Mouse (Mus musculus) midbrain, embryonic 12.5 days (tissue): Measurements from ENCODE around the gene Pde4d. TPM values are rescaled to one million over a fixed set of nuclear protein-coding genes. Genes with fewer than 3 reads are reported as not detected.

Experiments
- ATAC-seq: fragments of 200-750 bp; cut with Nextera tagmentation; 2 replicates; pipeline ENCODE4 v1.8.0; 2017; ENCODE audit warnings: low read depth, moderate TSS enrichment, moderate library complexity; ENCODE audit not compliant: low FRiP score
- H3K27ac ChIP-seq: fragments of 300-500 bp; sonication (generic); replicated peaks from 2 replicates; pipeline ENCODE4 v1.5.1; 2016; ENCODE audit warnings: mild to moderate bottlenecking
- H3K27me3 ChIP-seq: fragments of 300-500 bp; sonication (generic); 2 replicates; pipeline ENCODE4 v1.6.1; 2016; ENCODE audit warnings: mild to moderate bottlenecking
- H3K36me3 ChIP-seq: fragments of 300-500 bp; sonication (generic); 2 replicates; pipeline ENCODE4 v1.6.1; 2016
- H3K4me1 ChIP-seq: fragments of 300-500 bp; sonication (generic); 2 replicates; pipeline ENCODE4 v1.6.1; 2016
- H3K4me2 ChIP-seq: fragments of 300-500 bp; sonication (generic); replicated peaks from 2 replicates; pipeline ENCODE4 v1.6.1; 2016; ENCODE audit warnings: mild to moderate bottlenecking, moderate library complexity
- H3K4me3 ChIP-seq: fragments of 300-500 bp; sonication (generic); 2 replicates; pipeline ENCODE4 v1.5.1; 2016; ENCODE audit warnings: mild to moderate bottlenecking
- H3K9ac ChIP-seq: fragments of 300-500 bp; sonication (generic); replicated peaks from 2 replicates; pipeline ENCODE4 v1.6.1; 2016; ENCODE audit warnings: mild to moderate bottlenecking, moderate library complexity
- H3K9me3 ChIP-seq: fragments of 300-500 bp; sonication (generic); 2 replicates; pipeline ENCODE4 v1.6.1; 2016; ENCODE audit warnings: mild to moderate bottlenecking
- WGBS: fragments of 180-500 bp; shearing (Covaris S2); methylation state at CpG from one replicate; pipeline ENCODE4 v1.1.7; 2016; 5-methylcytosine and 5-hydroxymethylcytosine counted together
- polyA plus RNA-seq: library from polyadenylated mRNA; unstranded; fragments of >200 nt; fragmentation: Nextera tagmentation; extraction: Ambion mirVana; gene quantifications from 2 replicates; pipeline ENCODE4 v1.2.1, GENCODE M21; 2016

Gene Pde4d
- polyA plus RNA-seq, 1 experiment from 2014 or later, result 21.4 TPM

- ATAC-seq, result no peak
- Histone ChIP-seq H3K4me3 (no peak overlapping the region), H3K27me3 (no peaks in the 10 kb centered on the region), H3K4me2 (no peak overlapping the region), H3K9me3 (no peaks in the 10 kb centered on the region), H3K9ac (no peak overlapping the region), H3K27ac (no peak overlapping the region), H3K4me1 (peaks cover 19% of the 10 kb centered on the region), H3K36me3 (no peaks in the 10 kb centered on the region)
- 85% methylated on average over 5 of the region's 5 CpGs for WGBS
Observed at GRCm38 (mm10) chr13:109629216-109629615, 1179.5 kb downstream of the Pde4d start.

- WGBS, result 33% methylated on average over 10 of the region's 10 CpGs
- H3K36me3 ChIP-seq, result no peaks in the 10 kb centered on the region
- no peak for ATAC-seq
- no peak overlapping the region for H3K4me3 ChIP-seq
- no peaks in the 10 kb centered on the region for H3K9me3 ChIP-seq
- no peaks in the 10 kb centered on the region for H3K27me3 ChIP-seq
- H3K27ac ChIP-seq, result no peak overlapping the region
- no peak overlapping the region for H3K4me2 ChIP-seq
- H3K9ac ChIP-seq, result no peak overlapping the region
- peaks cover 19% of the 10 kb centered on the region for H3K4me1 ChIP-seq
Observed at GRCm38 (mm10) chr13:109631399-109632026, 1181.8 kb downstream of the Pde4d start.

DNA sequence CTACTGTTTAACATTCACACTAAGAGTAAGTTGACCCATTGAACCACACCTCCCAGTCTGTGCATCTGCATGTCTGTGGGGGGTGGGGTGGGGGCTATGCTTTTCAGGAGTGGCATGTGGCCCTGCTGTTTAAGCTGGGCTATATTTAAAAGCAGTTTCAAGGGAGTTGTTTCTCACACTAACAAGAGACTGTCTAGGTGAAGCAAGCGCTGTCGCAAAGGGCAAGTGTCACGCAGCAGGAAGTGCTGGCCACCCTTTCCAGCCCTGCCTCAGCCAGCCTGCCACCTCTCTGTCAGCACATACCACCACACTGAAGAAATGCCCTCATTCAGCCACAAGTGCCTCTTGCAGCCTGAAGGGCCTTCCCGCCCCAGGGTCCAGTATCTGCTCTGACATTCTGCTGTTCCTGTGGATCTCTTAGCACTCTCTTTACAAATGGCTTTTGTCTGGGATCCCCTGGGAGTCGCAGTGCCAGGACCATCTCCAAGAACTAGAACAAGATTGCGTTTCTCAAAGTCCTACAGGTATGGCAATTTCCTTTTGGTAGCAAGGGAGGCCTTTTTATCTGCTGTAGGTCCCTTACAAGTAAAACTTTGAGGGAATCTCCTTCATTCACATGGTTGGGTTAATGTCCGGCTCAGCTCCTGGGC, 1182.8 kb downstream of the Pde4d start:
- Histone ChIP-seq H3K36me3 (no peaks in the 10 kb centered on the region), H3K27ac (peak overlapping the region; percentile 52; the same call in 1 of the 2 replicates), H3K27me3 (no peaks in the 10 kb centered on the region), H3K4me2 (0 out of 2 replicates have a peak overlapping the region, but pooled peaks have one; percentile 13), H3K9me3 (no peaks in the 10 kb centered on the region), H3K4me1 (peaks cover 19% of the 10 kb centered on the region), H3K9ac (0 out of 2 replicates have a peak overlapping the region, but pooled peaks have one; percentile 16), H3K4me3 (no peak overlapping the region)
- 4% methylated on average over 7 of the region's 7 CpGs for WGBS
- peak; percentile 28 for ATAC-seq

DNA sequence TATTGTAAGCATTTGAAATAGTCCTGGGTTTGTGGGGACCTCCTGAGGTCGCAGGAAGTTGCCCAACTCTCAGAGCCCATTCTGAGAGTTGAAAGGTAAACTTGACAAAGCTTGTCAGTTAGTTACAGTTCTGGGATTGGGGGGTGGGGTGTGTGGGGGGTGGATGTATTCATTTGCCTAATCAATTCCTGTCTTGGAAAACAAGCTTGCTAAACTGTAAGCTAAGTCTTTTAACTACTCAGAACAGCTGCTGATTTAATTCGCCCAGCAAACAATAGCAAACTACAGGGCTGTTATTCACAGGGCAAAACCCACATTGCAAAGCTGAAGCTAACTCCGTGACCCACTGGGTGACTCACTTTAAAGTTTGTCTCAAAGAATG, 1183.3 kb downstream of the Pde4d start:
- peak; percentile 72 for ATAC-seq
- Histone ChIP-seq H3K36me3 (no peaks in the 10 kb centered on the region), H3K27me3 (no peaks in the 10 kb centered on the region), H3K4me1 (peaks cover 19% of the 10 kb centered on the region), H3K4me2 (no peak overlapping the region), H3K9ac (no peak overlapping the region), H3K4me3 (no peak overlapping the region), H3K27ac (peak overlapping the region; percentile 52; the same call in 1 of the 2 replicates), H3K9me3 (no peaks in the 10 kb centered on the region)
- WGBS, result 4% methylated on average over 3 of the region's 3 CpGs

DNA sequence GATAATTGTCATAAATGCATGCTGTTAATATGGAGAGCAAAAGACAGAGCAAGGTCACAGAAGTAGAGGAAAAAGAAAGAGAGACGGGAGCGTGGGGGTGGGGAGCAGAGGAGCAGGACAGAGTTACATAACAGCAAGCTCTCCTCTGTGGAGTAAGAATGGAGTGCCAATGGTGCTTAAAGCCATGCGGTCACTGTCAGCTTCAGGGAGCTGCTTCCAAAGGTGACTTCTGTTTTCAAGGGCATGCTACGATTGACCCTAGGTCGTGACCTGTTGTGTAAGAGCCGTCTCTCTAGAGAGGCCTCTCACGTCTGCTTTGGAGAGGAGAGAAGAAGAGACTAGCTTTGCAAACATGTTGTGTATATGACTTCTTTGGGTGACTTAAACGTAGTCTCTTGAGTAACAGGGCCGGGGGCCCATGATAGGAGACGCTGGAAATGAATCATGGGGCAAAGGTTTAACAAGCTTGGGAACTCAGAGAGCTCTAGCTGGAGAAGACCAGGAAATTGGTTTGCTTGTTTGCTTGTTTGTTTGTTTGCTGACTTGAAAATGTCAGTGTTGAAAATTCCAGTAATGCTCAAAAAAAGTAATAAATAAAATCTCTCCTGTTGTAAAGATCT, 1186.3 kb downstream of the Pde4d start:
- Histone ChIP-seq H3K4me1 (peaks cover 19% of the 10 kb centered on the region), H3K9ac (no peak overlapping the region), H3K4me2 (no peak overlapping the region), H3K27me3 (no peaks in the 10 kb centered on the region), H3K36me3 (no peaks in the 10 kb centered on the region), H3K9me3 (no peaks in the 10 kb centered on the region), H3K27ac (no peak overlapping the region), H3K4me3 (no peak overlapping the region)
- no peak for ATAC-seq
- 63% methylated on average over 10 of the region's 10 CpGs for WGBS

DNA sequence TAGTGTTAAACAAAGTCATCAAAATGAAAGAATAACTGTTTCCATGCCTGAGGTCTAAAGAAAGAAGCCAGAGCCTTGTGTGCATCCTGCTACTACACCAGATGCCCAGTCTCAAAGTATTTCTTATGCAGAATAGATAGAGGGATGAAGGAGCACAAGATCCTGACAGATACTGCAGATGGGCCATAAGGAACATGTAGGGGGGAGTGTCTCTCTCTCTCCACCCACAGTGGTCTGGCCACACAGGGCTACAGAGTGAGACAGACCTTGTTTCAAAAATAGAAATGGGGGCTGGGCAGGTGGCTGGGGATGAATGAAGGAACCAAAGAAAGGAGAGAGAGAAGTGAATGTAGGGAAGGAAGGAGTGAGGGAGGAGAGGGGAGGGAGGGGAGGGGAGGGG, 1188.5 kb downstream of the Pde4d start:
- no peak for ATAC-seq
- Histone ChIP-seq H3K4me3 (no peak overlapping the region), H3K36me3 (no peaks in the 10 kb centered on the region), H3K27ac (no peak overlapping the region), H3K9ac (no peak overlapping the region), H3K9me3 (no peaks in the 10 kb centered on the region), H3K4me1 (peaks cover 2% of the 10 kb centered on the region), H3K4me2 (no peak overlapping the region), H3K27me3 (no peaks in the 10 kb centered on the region)

DNA sequence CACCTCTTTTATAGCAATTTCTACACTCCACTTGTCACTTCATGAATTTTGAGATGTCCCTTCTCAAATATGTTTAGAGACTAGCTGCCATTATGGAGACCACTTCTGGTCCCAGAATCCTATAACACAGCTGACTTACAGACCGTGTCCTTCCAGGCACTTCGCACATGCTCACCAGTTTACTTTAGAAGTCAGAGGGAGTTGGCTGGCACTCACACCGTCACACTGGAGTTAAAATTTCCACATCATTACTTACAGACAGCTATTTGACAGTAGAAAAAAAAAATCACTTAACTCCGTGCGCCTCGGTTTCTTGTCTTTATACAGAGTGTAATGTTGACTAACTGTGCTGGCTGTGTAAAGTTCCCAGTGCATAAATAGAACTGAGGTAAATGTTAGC, 1189.5 kb downstream of the Pde4d start:
- Histone ChIP-seq H3K4me1 (no peaks in the 10 kb centered on the region; the same call in 1 of the 2 replicates), H3K4me2 (no peak overlapping the region), H3K9ac (no peak overlapping the region), H3K36me3 (no peaks in the 10 kb centered on the region), H3K9me3 (no peaks in the 10 kb centered on the region), H3K4me3 (no peak overlapping the region), H3K27ac (no peak overlapping the region), H3K27me3 (no peaks in the 10 kb centered on the region)
- no peak for ATAC-seq
- WGBS, result 91% methylated on average over 6 of the region's 6 CpGs

DNA sequence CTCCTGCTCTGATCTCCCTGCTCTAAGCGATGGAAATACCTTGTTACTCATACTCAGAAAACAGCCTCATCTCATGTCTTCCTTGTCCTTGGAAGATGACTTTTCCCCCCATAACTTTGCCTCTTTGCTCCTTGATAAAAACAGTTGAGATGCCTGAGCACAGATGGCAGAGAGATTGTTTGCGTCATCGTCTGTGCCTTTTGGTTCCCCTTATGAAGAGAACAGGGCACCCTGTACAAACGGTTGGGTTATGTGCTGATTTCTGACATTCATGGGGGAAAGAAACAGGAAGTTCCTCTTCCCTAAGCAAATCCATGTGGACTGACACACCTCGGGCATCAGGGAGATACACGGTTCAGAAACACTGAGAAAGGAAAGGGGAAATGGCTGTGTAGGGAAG, 1191.8 kb downstream of the Pde4d start:
- WGBS, result 83% methylated on average over 6 of the region's 6 CpGs
- ATAC-seq, result no peak
- Histone ChIP-seq H3K4me3 (no peak overlapping the region), H3K9ac (no peak overlapping the region), H3K4me2 (no peak overlapping the region), H3K27me3 (no peaks in the 10 kb centered on the region), H3K27ac (no peak overlapping the region), H3K36me3 (no peaks in the 10 kb centered on the region), H3K9me3 (no peaks in the 10 kb centered on the region), H3K4me1 (no peaks in the 10 kb centered on the region; the same call in 1 of the 2 replicates)

- ATAC-seq, result no peak
- Histone ChIP-seq H3K9me3 (no peaks in the 10 kb centered on the region), H3K4me1 (no peaks in the 10 kb centered on the region; the same call in 1 of the 2 replicates), H3K27ac (no peak overlapping the region), H3K27me3 (no peaks in the 10 kb centered on the region), H3K4me3 (no peak overlapping the region), H3K4me2 (no peak overlapping the region), H3K36me3 (no peaks in the 10 kb centered on the region), H3K9ac (no peak overlapping the region)
- WGBS, result 68% methylated on average over 3 of the region's 3 CpGs
Observed at GRCm38 (mm10) chr13:109643419-109643818, 1193.7 kb downstream of the Pde4d start.

- Histone ChIP-seq H3K4me3 (no peak overlapping the region), H3K9ac (no peak overlapping the region), H3K27ac (no peak overlapping the region), H3K4me1 (no peaks in the 10 kb centered on the region; the same call in 1 of the 2 replicates), H3K9me3 (no peaks in the 10 kb centered on the region), H3K4me2 (no peak overlapping the region), H3K27me3 (no peaks in the 10 kb centered on the region), H3K36me3 (no peaks in the 10 kb centered on the region)
- no peak for ATAC-seq
- WGBS, result 81% methylated on average over 2 of the region's 2 CpGs
Observed at GRCm38 (mm10) chr13:109644086-109644485, 1194.3 kb downstream of the Pde4d start.

DNA sequence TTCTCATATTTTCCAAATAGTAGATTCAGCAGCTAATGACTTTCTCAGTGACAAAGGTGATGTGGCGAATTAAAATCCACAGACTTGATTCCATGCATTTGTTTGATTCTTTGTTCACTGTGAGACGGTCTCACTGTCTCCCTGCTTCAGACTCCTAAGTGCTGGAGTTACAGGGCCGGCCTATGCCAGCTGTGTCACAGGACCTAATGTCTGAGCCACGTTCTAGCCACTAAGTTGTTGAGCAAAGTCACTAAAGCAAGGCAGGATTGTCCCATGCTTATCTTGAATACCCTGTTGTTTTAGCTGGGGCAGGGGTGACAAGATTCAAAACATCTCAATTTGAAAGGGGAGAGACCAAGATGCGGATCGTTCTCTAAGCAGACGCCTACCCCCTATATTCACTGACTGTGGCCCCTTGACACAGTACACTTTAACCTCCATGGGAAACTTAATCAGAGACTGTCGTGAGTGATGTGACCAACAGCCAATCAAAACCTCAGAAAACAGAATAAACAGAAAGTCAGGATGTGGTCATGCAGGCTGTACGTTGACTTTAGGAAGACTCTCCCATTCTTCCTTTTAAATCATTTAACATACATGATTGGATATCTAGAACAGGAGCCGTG, 1195.6 kb downstream of the Pde4d start:
- 54% methylated on average over 10 of the region's 10 CpGs for WGBS
- ATAC-seq, result peak; percentile 62; the same call in 1 of the 2 replicates

GRCm38 (mm10) chr13:109645910-109646284, 1196.1 kb downstream of the Pde4d start:
- H3K4me1 ChIP-seq, result no peaks in the 10 kb centered on the region; the same call in 1 of the 2 replicates
- no peaks in the 10 kb centered on the region for H3K27me3 ChIP-seq
- H3K4me3 ChIP-seq, result no peak overlapping the region
- ATAC-seq, result peak; percentile 41; the same call in 1 of the 2 replicates
- no peaks in the 10 kb centered on the region for H3K9me3 ChIP-seq
- H3K36me3 ChIP-seq, result no peaks in the 10 kb centered on the region
- 57% methylated on average over 6 of the region's 6 CpGs for WGBS
- no peak overlapping the region for H3K9ac ChIP-seq
- H3K4me2 ChIP-seq, result no peak overlapping the region
- no peak overlapping the region for H3K27ac ChIP-seq

More for the DNA sequence above, 1195.6 kb downstream of the Pde4d start:
- Histone ChIP-seq H3K27me3 (no peaks in the 10 kb centered on the region), H3K9me3 (no peaks in the 10 kb centered on the region), H3K9ac (no peak overlapping the region), H3K27ac (no peak overlapping the region), H3K4me2 (no peak overlapping the region), H3K36me3 (no peaks in the 10 kb centered on the region), H3K4me1 (no peaks in the 10 kb centered on the region; the same call in 1 of the 2 replicates), H3K4me3 (no peak overlapping the region)
